Mouse (Mus musculus) megakaryocyte progenitor cell, adult 5-6 weeks (primary cell): ENCODE measurements at regions not wholly inside any gene's neighbourhood (a gene's known extent, or its start where the extent isn't known, plus 50 kb on each side); places are given as distances from the start of the nearest gene placed in this dataset.
"Not testable (repeated sequence)": the region's sequence is repeated elsewhere in the genome, so short reads cannot be mapped to it uniquely, and the experiment has no call there.

Experiments
- ATAC-seq: replicated peaks from 2 replicates; pipeline ENCODE4 v1.8.0; 2016; ENCODE audit warnings: mild to moderate bottlenecking, moderate TSS enrichment, inconsistent platforms; ENCODE audit not compliant: poor library complexity

- peak; percentile 61 for ATAC-seq
These were observed 376.1 kb upstream of the Tbl1xr1 start for GRCm38 (mm10) chr3:21700326-21700725.

GRCm38 (mm10) chr3:21726747-21727505 lies 349.5 kb upstream of the Tbl1xr1 start:
- no peak for ATAC-seq

- no peak for ATAC-seq
These were observed 348.4 kb upstream of the Tbl1xr1 start for GRCm38 (mm10) chr3:21728019-21728418.

- no peak for ATAC-seq
These were observed 347.1 kb upstream of the Tbl1xr1 start for GRCm38 (mm10) chr3:21729328-21729727.

- ATAC-seq = peak; percentile 61
These were observed 340.8 kb upstream of the Tbl1xr1 start for GRCm38 (mm10) chr3:21735688-21736087.

GRCm38 (mm10) chr3:21739720-21740119 lies 336.7 kb upstream of the Tbl1xr1 start:
- peak; percentile 73 for ATAC-seq

GRCm38 (mm10) chr3:21744107-21744506 lies 332.3 kb upstream of the Tbl1xr1 start:
- ATAC-seq = no peak

- ATAC-seq = no peak
These were observed 315.8 kb upstream of the Tbl1xr1 start for GRCm38 (mm10) chr3:21760516-21761218.

- no peak for ATAC-seq
These were observed 315.2 kb upstream of the Tbl1xr1 start for GRCm38 (mm10) chr3:21761219-21761600.

GRCm38 (mm10) chr3:21761909-21762308 lies 314.5 kb upstream of the Tbl1xr1 start:
- peak; percentile 86 for ATAC-seq

- ATAC-seq = no peak
These were observed 308.4 kb upstream of the Tbl1xr1 start for GRCm38 (mm10) chr3:21768081-21768480.

GRCm38 (mm10) chr3:21769920-21770547 lies 306.4 kb upstream of the Tbl1xr1 start:
- no peak for ATAC-seq

GRCm38 (mm10) chr3:21771752-21772298 lies 304.6 kb upstream of the Tbl1xr1 start:
- 0 out of 2 replicates have a peak, but pooled peaks have one; percentile 15 for ATAC-seq

- peak; percentile 97 for ATAC-seq
These were observed 302.1 kb upstream of the Tbl1xr1 start for GRCm38 (mm10) chr3:21774172-21774842.

- ATAC-seq = no peak
These were observed 297.7 kb upstream of the Tbl1xr1 start for GRCm38 (mm10) chr3:21778789-21779188.

- ATAC-seq = no peak
These were observed 284.3 kb upstream of the Tbl1xr1 start for GRCm38 (mm10) chr3:21791983-21792631.

- no peak for ATAC-seq
These were observed 278.3 kb upstream of the Tbl1xr1 start for GRCm38 (mm10) chr3:21798139-21798538.

GRCm38 (mm10) chr3:21803886-21804285 lies 272.6 kb upstream of the Tbl1xr1 start:
- ATAC-seq = not testable (repeated sequence)

GRCm38 (mm10) chr3:21806494-21807157 lies 269.8 kb upstream of the Tbl1xr1 start:
- ATAC-seq = peak; percentile 82

- peak; percentile 66 for ATAC-seq
These were observed 267.9 kb upstream of the Tbl1xr1 start for GRCm38 (mm10) chr3:21808539-21808938.
